Mouse (Mus musculus) thymus, adult 2 months (tissue): ENCODE measurements at regions not wholly inside any gene's neighbourhood (a gene's known extent, or its start where the extent isn't known, plus 50 kb on each side); places are given as distances from the start of the nearest gene placed in this dataset.

Experiments
- DNase-seq: peaks from one replicate; pipeline ENCODE4 v3.0.0; 2021
- H3K27ac ChIP-seq: fragments of 200-500 bp; 2 replicates; pipeline ENCODE4 v1.5.1; 2012; ENCODE audit warnings: low read length, control low read depth; ENCODE audit not compliant: control insufficient read depth, insufficient read depth
- H3K27me3 ChIP-seq: fragments of 200-500 bp; 2 replicates; pipeline ENCODE4 v1.6.1; 2012; ENCODE audit warnings: mild to moderate bottlenecking, low read length, moderate library complexity, mixed read lengths; ENCODE audit not compliant: control insufficient read depth, insufficient read depth
- H3K36me3 ChIP-seq: fragments of 200-500 bp; 2 replicates; pipeline ENCODE4 v1.6.1; 2012; ENCODE audit warnings: mild to moderate bottlenecking, low read length, moderate library complexity; ENCODE audit not compliant: control insufficient read depth, insufficient read depth
- H3K4me1 ChIP-seq: fragments of 200-500 bp; replicated peaks from 2 replicates; pipeline ENCODE4 v1.6.1; 2012; ENCODE audit warnings: low read length; ENCODE audit not compliant: control insufficient read depth, insufficient read depth
- H3K4me3 ChIP-seq: fragments of 200-500 bp; 2 replicates; pipeline ENCODE4 v1.5.1; 2012; ENCODE audit warnings: mild to moderate bottlenecking, low read length, control low read depth, moderate library complexity; ENCODE audit not compliant: control insufficient read depth, insufficient read depth
- CTCF ChIP-seq: fragments of 200-500 bp; IDR thresholded peaks from 2 replicates; pipeline ENCODE4 v1.5.1; 2012; ENCODE audit warnings: mild to moderate bottlenecking, control low read depth, low read length, moderate library complexity, borderline replicate concordance; ENCODE audit not compliant: control insufficient read depth, poor library complexity, insufficient read depth; ENCODE audit errors: extremely low read depth
- POLR2A ChIP-seq: fragments of 200-500 bp; IDR thresholded peaks from 2 replicates; pipeline ENCODE4 v1.6.1; 2012; ENCODE audit warnings: mild to moderate bottlenecking, low read length, control low read depth, moderate library complexity; ENCODE audit not compliant: control insufficient read depth, poor library complexity, insufficient read depth; ENCODE audit errors: extremely low read depth
- WGBS: fragments of 180-500 bp; shearing (Covaris S2); methylation state at CpG from one replicate; pipeline ENCODE4 v1.1.7; 2018; 5-methylcytosine and 5-hydroxymethylcytosine counted together

DNA sequence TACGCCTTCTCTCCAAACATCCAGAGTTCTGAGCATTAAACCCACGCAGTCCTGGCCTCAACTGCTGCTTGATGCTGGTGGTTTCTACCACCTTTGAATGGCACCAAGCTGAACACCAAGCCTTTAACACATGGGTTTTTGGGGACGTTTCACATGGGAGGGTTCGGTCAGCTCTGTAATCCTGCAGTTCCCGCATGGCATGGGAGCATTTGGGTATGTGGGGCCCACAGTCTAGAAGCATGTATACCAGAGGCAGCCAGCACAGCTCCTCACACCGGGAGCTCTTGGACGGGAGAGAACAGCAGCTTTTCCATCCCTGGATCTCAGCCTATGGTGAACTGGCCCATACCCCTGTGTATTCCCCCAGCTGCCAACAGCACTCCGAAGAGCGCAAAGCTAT lies 55.9 kb upstream of the Dap start:
- H3K4me3 ChIP-seq = no peak overlapping the region
- TF ChIP-seq POLR2A = no peak
- no peak for TF ChIP-seq CTCF
- no peaks in the 10 kb centered on the region for H3K27me3 ChIP-seq
- H3K27ac ChIP-seq = no peak overlapping the region
- peaks cover 24% of the 10 kb centered on the region for H3K4me1 ChIP-seq
- no peak for DNase-seq
- 94% methylated on average over 9 of the region's 9 CpGs for WGBS
- no peaks in the 10 kb centered on the region for H3K36me3 ChIP-seq

DNA sequence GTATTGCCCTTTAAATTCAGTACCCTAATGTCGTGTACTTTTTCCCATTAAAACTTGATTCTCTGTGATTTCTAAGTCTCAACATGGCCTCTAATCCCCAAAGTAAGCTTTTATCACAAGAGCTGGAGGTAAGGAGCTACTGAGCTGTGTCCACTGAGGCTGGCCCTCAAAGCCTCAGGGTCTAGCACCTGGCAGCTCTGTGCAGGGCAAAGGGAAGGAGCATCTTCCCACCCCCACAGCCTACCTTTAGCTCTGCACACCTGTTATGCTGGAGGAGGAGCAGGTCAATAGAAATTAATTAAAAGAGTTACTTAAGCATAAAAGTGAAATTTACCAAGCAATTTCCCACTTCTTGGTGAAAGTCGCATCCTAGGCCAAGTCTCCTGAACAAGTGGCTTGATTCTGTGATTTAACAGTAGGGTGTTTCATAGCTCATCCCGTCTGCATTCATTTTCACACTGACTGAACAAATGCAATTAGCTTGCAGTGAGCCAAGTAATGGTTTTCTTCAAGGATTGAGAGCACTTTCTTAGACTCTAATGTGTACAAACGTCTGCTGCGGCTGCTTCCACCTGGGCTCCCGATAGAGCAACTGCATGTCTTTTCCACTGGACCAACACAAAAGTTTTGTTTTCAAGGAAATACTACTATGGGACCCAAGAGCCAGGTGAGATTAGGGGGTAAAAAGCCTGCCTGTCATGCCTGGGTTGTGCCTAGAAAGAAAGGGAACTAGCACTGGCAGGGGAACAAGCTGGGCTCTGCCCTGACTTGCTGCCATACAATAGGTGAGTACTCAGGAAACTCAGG lies 50.6 kb upstream of the Dap start:
- no peak overlapping the region for H3K27ac ChIP-seq
- no peaks in the 10 kb centered on the region for H3K27me3 ChIP-seq
- WGBS = 89% methylated on average over 6 of the region's 6 CpGs
- no peak for DNase-seq
- no peak overlapping the region for H3K4me3 ChIP-seq
- H3K36me3 ChIP-seq = no peaks in the 10 kb centered on the region
- no peak for TF ChIP-seq POLR2A
- no peak for TF ChIP-seq CTCF
- no peaks in the 10 kb centered on the region; the same call in 1 of the 2 replicates for H3K4me1 ChIP-seq
